8 mouse cellular contexts compared by ENCODE assay signal in the genomic region with DNA sequence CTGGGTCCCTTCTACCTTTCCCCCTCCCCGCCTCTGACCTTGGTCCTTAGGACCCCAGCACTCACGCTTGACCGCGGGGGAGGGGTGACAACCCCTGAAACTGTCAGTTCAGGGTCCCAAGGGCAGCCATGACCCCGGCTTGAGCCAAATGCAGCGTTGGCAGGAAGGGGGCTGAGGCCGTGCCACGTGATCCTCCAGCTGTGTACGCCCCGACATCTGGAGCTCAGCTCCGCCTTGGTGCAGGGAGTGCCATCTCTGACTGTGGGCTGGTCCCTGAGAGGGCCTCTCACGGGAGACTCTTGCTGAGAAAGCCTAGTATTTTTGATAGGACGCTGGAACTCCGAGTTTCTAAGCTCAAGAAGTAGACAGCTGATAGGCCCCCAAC. TPM values are rescaled to one million over a fixed set of nuclear protein-coding genes. Genes with fewer than 3 reads are reported as not detected.
DNase-seq lines count a peak whose midpoint lies in the region; ATAC-seq lines count a peak whose summit lies in the region.

A gene (minus strand): TSS at position 188 of the 385 bp plus-strand sequence.

- H3K4me2 ChIP-seq in stomach, embryonic 14.5 days (replicated peaks; ENCODE audit: low read depth, low read length) = peak within 1 kb of the TSS; percentile 81

- peak; percentile 64 for DNase-seq in CD4-positive, CD25-positive, alpha-beta regulatory T cell, adult 2 months (ENCODE audit: low read depth, low spot score)
- peak; percentile 61 for DNase-seq in T-cell, adult 2 months (ENCODE audit: low spot score)
- DNase-seq in forebrain, embryonic 10.5 days (ENCODE audit: extremely low spot score, low spot score) = no peak
- peak; percentile 74 to 83 for DNase-seq in heart, postnatal 14 days
- DNase-seq in kidney, postnatal 36 days = peak; percentile 45 to 55
- DNase-seq in layer of hippocampus, postnatal 14 days (ENCODE audit: low spot score in 2 of 2) = no peak

- peak within 1 kb of the TSS; percentile 45 for H3K9ac ChIP-seq in stomach, embryonic 14.5 days (replicated peaks; ENCODE audit: low read depth, low read length)

- H3K4me1 ChIP-seq in forebrain, embryonic 10.5 days = peaks cover 36% of the 10 kb centered on the region
- H3K4me1 ChIP-seq in megakaryocyte, embryonic 14.5 days = peaks cover 48% of the 10 kb centered on the region
- peaks cover 20% of the 10 kb centered on the region for H3K4me1 ChIP-seq in stomach, embryonic 14.5 days (ENCODE audit: control insufficient read depth, insufficient read depth, low read length)

- intact Hi-C loops in heart, postnatal 14 days (cut with DNase I) = loop anchor here (5.0 kb wide), 1 partner anchor 32 kb away; a partner anchor contains a TSS

- peak within 1 kb of the TSS; percentile 73 for H3K4me3 ChIP-seq in forebrain, embryonic 10.5 days
- peak within 1 kb of the TSS; percentile 94 for H3K4me3 ChIP-seq in megakaryocyte, embryonic 14.5 days (replicated peaks)
- H3K4me3 ChIP-seq in stomach, embryonic 14.5 days (ENCODE audit: low read depth, low read length) = peak within 1 kb of the TSS; percentile 53

- peak within 1 kb of the TSS; percentile 82 for H3K27ac ChIP-seq in forebrain, embryonic 10.5 days
- H3K27ac ChIP-seq in stomach, embryonic 14.5 days (ENCODE audit: low read length) = peak within 1 kb of the TSS; percentile 87

- no peaks in the 10 kb centered on the region for H3K9me3 ChIP-seq in forebrain, embryonic 10.5 days
- no peaks in the 10 kb centered on the region for H3K9me3 ChIP-seq in megakaryocyte, embryonic 14.5 days
- H3K9me3 ChIP-seq in stomach, embryonic 14.5 days (ENCODE audit: control insufficient read depth, low read depth, low read length) = no peaks in the 10 kb centered on the region

- WGBS in forebrain, embryonic 10.5 days = under 1% methylated on average over 14 of the region's 14 CpGs
- under 1% methylated on average over 14 of the region's 14 CpGs for WGBS in stomach, embryonic 14.5 days

- H3K27me3 ChIP-seq in forebrain, embryonic 10.5 days (ENCODE audit: poor library complexity, severe bottlenecking) = peaks cover 63% of the 10 kb centered on the region
- peaks cover 9% of the 10 kb centered on the region for H3K27me3 ChIP-seq in megakaryocyte, embryonic 14.5 days (replicated peaks)
- peaks cover 19% of the 10 kb centered on the region for H3K27me3 ChIP-seq in stomach, embryonic 14.5 days (ENCODE audit: control insufficient read depth, insufficient read depth, low read length)

- peak; percentile 76 for ATAC-seq in stomach, embryonic 14.5 days (ENCODE audit: insufficient number of reproducible peaks, insufficient read depth, low FRiP score, low read depth)

- peaks cover 34% of the 10 kb centered on the region for H3K36me3 ChIP-seq in forebrain, embryonic 10.5 days (replicated peaks)
- peaks cover 67% of the 10 kb centered on the region for H3K36me3 ChIP-seq in megakaryocyte, embryonic 14.5 days (replicated peaks; ENCODE audit: low read length)
- H3K36me3 ChIP-seq in stomach, embryonic 14.5 days (ENCODE audit: control insufficient read depth, insufficient read depth, low read length) = peaks cover 13% of the 10 kb centered on the region

RNA-seq across cellular contexts. Expression of the gene that starts here (rescaled TPM):
- polyA plus RNA-seq in forebrain, embryonic 10.5 days (2016; fragmentation: Nextera tagmentation; extraction: Ambion mirVana) = 1.4 and 2.1 TPM in 2 replicates
- 1 to 10 TPM; 5.1 to 5.6 TPM for total RNA-seq in heart, postnatal 14 days (2021)
- polyA plus RNA-seq in megakaryocyte, embryonic 14.5 days (2012; ENCODE audit: insufficient read depth, low replicate concordance) = 4.9 and 14.6 TPM in 2 replicates
- polyA plus RNA-seq in stomach, embryonic 14.5 days (2014; fragmentation: Nextera tagmentation; extraction: Ambion mirVana) = 22.7 and 29.4 TPM in 2 replicates
- 1 to 10 TPM; 3.6 to 4.2 TPM for total RNA-seq in layer of hippocampus, postnatal 14 days (2021)

Comparison
In these comparisons a context has a peak if more than half of its experiments do, and no peak if none do; other contexts are left out.
1. DNase-seq: peak in CD4-positive, CD25-positive, alpha-beta regulatory T cell, adult 2 months (single experiment), T-cell, adult 2 months (single experiment), heart, postnatal 14 days (2 of 2) and kidney, postnatal 36 days (2 of 2); none in forebrain, embryonic 10.5 days (single experiment) and layer of hippocampus, postnatal 14 days (0 of 2).
2. Peak in every context shown above with its lines, with median percentiles within 50 percentile points of each other: H3K4me3 ChIP-seq.